Mouse (Mus musculus) limb, embryonic 13.5 days (tissue): Measurements from ENCODE around the gene Gpr142. TPM values are rescaled to one million over a fixed set of nuclear protein-coding genes. Genes with fewer than 3 reads are reported as not detected.
A peak's percentile ranks its signal among the peaks of the same experiment; 100 is the strongest.

ENCODE experiments used
- ATAC-seq: fragments of 200-750 bp; cut with Nextera tagmentation; 2 replicates; pipeline ENCODE4 v1.8.0; 2017; ENCODE audit warnings: low read depth, moderate number of reproducible peaks, moderate TSS enrichment; ENCODE audit not compliant: low FRiP score
- H3K27ac ChIP-seq: fragments of 300-500 bp; sonication (generic); 2 replicates; pipeline ENCODE4 v1.5.1; 2015; ENCODE audit warnings: inconsistent platforms, mild to moderate bottlenecking, moderate library complexity
- H3K27me3 ChIP-seq: fragments of 300-500 bp; sonication (generic); 2 replicates; pipeline ENCODE4 v1.6.1; 2015; ENCODE audit warnings: mild to moderate bottlenecking, inconsistent platforms
- H3K36me3 ChIP-seq: fragments of 300-500 bp; sonication (generic); 2 replicates; pipeline ENCODE4 v1.6.1; 2015; ENCODE audit warnings: inconsistent platforms, mild to moderate bottlenecking, moderate library complexity
- H3K4me1 ChIP-seq: fragments of 300-500 bp; sonication (generic); 2 replicates; pipeline ENCODE4 v1.6.1; 2015; ENCODE audit warnings: inconsistent platforms
- H3K4me2 ChIP-seq: fragments of 300-500 bp; sonication (generic); replicated peaks from 2 replicates; pipeline ENCODE4 v1.6.1; 2015; ENCODE audit warnings: inconsistent platforms, mild to moderate bottlenecking, moderate library complexity
- H3K4me3 ChIP-seq: fragments of 300-500 bp; sonication (generic); 2 replicates; pipeline ENCODE4 v1.5.1; 2015; ENCODE audit warnings: moderate library complexity, mild to moderate bottlenecking, inconsistent platforms
- H3K9ac ChIP-seq: fragments of 300-500 bp; sonication (generic); 2 replicates; pipeline ENCODE4 v1.6.1; 2015; ENCODE audit warnings: mild to moderate bottlenecking, inconsistent platforms
- H3K9me3 ChIP-seq: fragments of 300-500 bp; sonication (generic); 2 replicates; pipeline ENCODE4 v1.6.1; 2016; ENCODE audit warnings: inconsistent platforms
- whole genome bisulfite sequencing: fragments of 180-500 bp; shearing (Covaris S2); methylation state at CpG from one replicate; pipeline ENCODE4 v1.1.7; 2015; 5-methylcytosine and 5-hydroxymethylcytosine counted together
- polyA plus RNA-seq: library from polyadenylated mRNA; unstranded; fragments of >200 nt; fragmentation: Nextera tagmentation; extraction: Ambion mirVana; gene quantifications from 2 replicates; pipeline ENCODE4 v1.2.1, GENCODE M21; 2015

Gene Gpr142
- polyA plus RNA-seq, 1 experiment from 2014 or later = not detected

DNA sequence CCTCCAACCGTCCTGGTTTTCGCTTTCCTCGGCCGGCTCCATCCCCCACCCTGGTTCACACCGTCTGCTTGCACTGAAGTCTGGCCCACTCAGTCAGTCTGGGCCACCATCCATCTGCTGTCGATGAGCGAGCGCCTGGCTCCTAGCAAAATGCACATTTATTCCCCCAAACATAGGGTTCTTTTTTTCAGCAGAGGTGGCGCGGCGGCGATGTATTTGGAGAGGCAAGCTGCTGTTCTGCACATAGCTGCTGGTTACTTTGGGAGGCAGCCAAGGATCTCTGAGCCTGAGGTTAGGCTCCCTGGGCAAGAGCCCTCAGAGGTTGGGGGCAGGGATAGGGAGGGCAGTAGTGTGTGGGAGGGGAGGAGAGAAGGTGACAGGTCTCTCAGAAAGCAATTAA lies 24.0 kb downstream of the Gpr142 start:
- Histone ChIP-seq H3K9me3 (no peaks in the 10 kb centered on the region), H3K4me3 (no peak overlapping the region), H3K27ac (peak overlapping the region; percentile 89), H3K9ac (no peak overlapping the region), H3K4me2 (peak overlapping the region; percentile 38), H3K4me1 (peaks cover 42% of the 10 kb centered on the region), H3K27me3 (no peaks in the 10 kb centered on the region), H3K36me3 (no peaks in the 10 kb centered on the region)
- 33% methylated on average over 12 of the region's 12 CpGs for WGBS
- ATAC-seq = peak; percentile 80

- no peaks in the 10 kb centered on the region for H3K36me3 ChIP-seq
- WGBS = 2% methylated on average over 11 of the region's 11 CpGs
- peak; percentile 70 for ATAC-seq
- H3K4me3 ChIP-seq = no peak overlapping the region
- H3K27me3 ChIP-seq = no peaks in the 10 kb centered on the region
- H3K4me2 ChIP-seq = peak overlapping the region; percentile 38
- H3K4me1 ChIP-seq = peaks cover 43% of the 10 kb centered on the region
- H3K9ac ChIP-seq = no peak overlapping the region
- peak overlapping the region; percentile 89 for H3K27ac ChIP-seq
- H3K9me3 ChIP-seq = no peaks in the 10 kb centered on the region
Observed at GRCm38 (mm10) chr11:114823199-114823725, 24.5 kb downstream of the Gpr142 start.

DNA sequence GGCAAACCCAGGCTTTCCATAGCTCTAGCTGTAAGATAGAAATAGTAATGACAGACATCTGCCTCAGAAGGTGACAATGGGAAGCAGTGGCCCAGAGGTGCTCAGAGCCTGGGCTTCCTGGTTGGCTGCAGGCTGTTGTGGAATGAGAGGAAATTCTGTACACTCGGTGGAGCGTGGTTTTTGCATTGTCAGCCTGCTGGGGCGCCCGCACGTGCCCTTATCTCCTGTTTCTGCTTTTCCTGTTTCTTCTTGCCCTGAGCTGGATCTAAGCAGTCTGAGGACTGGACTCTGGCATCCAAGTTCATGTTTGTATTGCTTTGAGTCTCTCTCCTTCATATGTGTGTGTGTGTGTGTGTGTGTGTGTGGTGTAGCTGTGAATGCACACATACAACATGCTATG lies 28.0 kb downstream of the Gpr142 start:
- H3K4me2 ChIP-seq = no peak overlapping the region
- ATAC-seq = no peak
- H3K9ac ChIP-seq = no peak overlapping the region
- no peak overlapping the region for H3K4me3 ChIP-seq
- peaks cover 47% of the 10 kb centered on the region for H3K4me1 ChIP-seq
- H3K36me3 ChIP-seq = no peaks in the 10 kb centered on the region
- no peaks in the 10 kb centered on the region for H3K27me3 ChIP-seq
- no peak overlapping the region for H3K27ac ChIP-seq
- no peaks in the 10 kb centered on the region for H3K9me3 ChIP-seq
- 77% methylated on average over 5 of the region's 5 CpGs for WGBS

DNA sequence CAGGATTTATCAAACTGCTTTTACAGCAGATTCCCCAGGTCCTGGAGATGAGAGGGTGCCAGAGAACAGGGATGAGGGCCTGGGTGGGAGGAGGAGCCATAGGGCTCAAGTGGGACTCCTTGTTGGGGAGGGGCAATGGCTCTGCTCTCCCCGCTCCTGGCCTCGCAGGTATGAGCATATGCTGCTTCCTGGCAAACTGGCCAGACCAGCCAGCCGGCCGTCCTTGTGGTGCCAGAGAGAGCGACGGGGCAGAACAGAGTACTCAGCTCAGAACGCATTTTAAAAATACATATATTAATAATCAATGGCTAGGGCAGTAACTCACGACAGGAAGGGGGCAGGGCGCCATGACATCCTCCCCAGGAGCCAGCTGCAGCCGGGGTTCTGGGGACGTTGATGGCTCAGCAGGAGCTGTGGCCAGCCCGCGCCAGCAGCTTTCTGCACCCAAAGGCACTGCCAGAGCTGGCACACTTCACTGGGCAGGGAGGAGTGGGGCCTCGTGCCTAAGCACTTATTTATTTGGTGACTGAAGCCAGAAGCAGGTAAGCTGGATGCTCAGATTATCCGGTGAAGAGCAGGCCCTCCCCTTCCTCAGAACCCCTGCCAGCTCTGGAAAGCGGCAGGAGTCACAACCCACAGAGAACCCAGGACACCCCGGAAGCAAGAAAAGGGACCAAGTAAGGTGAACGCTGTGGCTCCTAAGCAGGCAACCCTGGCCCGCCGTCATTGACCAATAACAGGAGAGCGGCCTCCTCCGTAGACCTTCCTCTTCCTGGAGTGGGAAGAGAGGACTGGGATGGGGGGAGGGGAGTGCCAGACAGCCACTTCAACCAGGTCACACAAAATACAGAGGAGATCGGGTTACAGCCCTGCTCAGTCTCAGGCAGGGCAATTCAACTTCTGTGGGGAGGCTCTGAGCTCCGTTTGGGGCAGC lies 31.0 kb downstream of the Gpr142 start:
- H3K9ac ChIP-seq = peak overlapping the region; percentile 53
- peak overlapping the region; percentile 71 for H3K4me2 ChIP-seq
- no peaks in the 10 kb centered on the region for H3K9me3 ChIP-seq
- H3K4me1 ChIP-seq = peaks cover 27% of the 10 kb centered on the region
- 4% methylated on average over 24 of the region's 24 CpGs for WGBS
- H3K27ac ChIP-seq = peak overlapping the region; percentile 94
- peak overlapping the region; percentile 35 for H3K4me3 ChIP-seq
- no peaks in the 10 kb centered on the region for H3K36me3 ChIP-seq
- peak; percentile 96 for ATAC-seq
- H3K27me3 ChIP-seq = no peaks in the 10 kb centered on the region

- H3K4me1 ChIP-seq = peaks cover 27% of the 10 kb centered on the region
- H3K4me2 ChIP-seq = peak overlapping the region; percentile 71
- peak overlapping the region; percentile 35 for H3K4me3 ChIP-seq
- H3K9ac ChIP-seq = peak overlapping the region; percentile 53; the same call in 1 of the 2 replicates
- no peaks in the 10 kb centered on the region for H3K36me3 ChIP-seq
- 7% methylated on average over 8 of the region's 8 CpGs for WGBS
- no peaks in the 10 kb centered on the region for H3K9me3 ChIP-seq
- H3K27me3 ChIP-seq = no peaks in the 10 kb centered on the region
- H3K27ac ChIP-seq = peak overlapping the region; percentile 94
- ATAC-seq = no peak
Observed at GRCm38 (mm10) chr11:114830433-114830773, 31.7 kb downstream of the Gpr142 start.

- H3K4me1 ChIP-seq = peaks cover 31% of the 10 kb centered on the region
- no peak for ATAC-seq
- no peaks in the 10 kb centered on the region for H3K27me3 ChIP-seq
- no peak overlapping the region for H3K4me2 ChIP-seq
- H3K9ac ChIP-seq = no peak overlapping the region
- H3K4me3 ChIP-seq = no peak overlapping the region
- 0 out of 2 replicates have a peak, but pooled peaks cover 4% of the 10 kb centered on the region for H3K9me3 ChIP-seq
- H3K36me3 ChIP-seq = no peaks in the 10 kb centered on the region
- H3K27ac ChIP-seq = no peak overlapping the region
- 59% methylated on average over 5 of the region's 5 CpGs for WGBS
Observed at GRCm38 (mm10) chr11:114833166-114833565, 34.4 kb downstream of the Gpr142 start.

- no peak overlapping the region for H3K4me3 ChIP-seq
- H3K4me1 ChIP-seq = peaks cover 25% of the 10 kb centered on the region
- peak overlapping the region; percentile 82 for H3K27ac ChIP-seq
- WGBS = 2% methylated on average over 8 of the region's 8 CpGs
- H3K9me3 ChIP-seq = 0 out of 2 replicates have a peak, but pooled peaks cover 5% of the 10 kb centered on the region
- H3K36me3 ChIP-seq = no peaks in the 10 kb centered on the region
- peak; percentile 87 for ATAC-seq
- H3K27me3 ChIP-seq = no peaks in the 10 kb centered on the region
- peak overlapping the region; percentile 48 for H3K4me2 ChIP-seq
- H3K9ac ChIP-seq = peak overlapping the region; percentile 48; the same call in 1 of the 2 replicates
Observed at GRCm38 (mm10) chr11:114843818-114844463, 45.2 kb downstream of the Gpr142 start.

DNA sequence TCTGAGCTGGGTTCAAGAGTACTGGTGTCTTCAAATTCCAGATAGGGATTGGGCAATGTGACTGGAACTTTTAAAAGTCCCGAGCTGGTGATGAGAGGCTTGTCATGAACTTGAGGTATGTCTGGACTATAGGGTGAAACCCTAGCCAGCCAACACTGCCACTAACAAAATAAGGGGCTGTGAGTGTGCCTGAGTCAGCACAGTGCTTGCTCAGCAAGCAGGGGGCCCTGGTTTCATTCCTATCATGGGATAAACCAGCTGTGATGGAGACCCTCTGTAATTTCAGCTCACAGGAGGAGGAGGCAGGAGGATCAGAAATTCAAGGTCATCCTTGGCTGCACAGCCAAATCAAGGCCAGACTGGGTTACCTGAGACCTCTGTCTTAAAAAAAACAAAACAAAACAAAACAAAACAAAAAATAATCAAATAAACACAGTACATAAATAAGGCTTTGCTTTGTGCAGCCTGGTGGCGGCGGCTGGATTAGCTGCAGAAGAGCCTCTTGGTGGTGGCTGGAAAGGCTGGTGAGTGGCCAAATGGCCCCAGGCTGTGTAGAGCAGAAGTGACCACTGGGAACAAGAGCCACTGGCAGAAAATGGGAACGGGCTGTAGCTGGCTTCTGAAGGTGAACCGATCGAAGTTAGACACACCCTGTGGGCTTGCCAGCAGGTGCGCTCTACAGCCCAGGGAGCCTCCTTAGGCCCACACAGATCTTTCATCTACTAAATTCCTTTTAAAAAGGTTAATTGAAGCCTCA lies 45.9 kb downstream of the Gpr142 start:
- H3K9ac ChIP-seq = peak overlapping the region; percentile 48; the same call in 1 of the 2 replicates
- WGBS = 57% methylated on average over 7 of the region's 7 CpGs

DNA sequence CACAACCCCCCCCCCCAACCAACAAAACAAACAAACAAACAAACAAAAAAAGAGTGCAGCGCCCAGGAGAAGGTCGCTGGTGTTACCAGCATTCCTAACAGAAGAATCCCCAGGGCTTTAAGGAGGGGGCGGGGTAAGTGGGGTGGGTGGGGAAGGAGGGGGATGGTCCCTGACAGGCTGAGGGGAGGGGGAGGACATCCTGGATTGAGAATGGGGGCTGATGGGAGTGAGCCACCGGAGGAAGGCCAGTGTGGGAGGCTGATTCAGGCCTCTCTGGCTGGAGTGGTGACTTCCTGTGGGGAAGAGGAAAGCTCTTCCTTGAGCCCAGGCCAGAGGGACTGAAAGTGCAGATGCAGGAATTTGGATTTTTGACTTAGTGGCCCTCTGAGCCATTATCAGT lies 47.6 kb downstream of the Gpr142 start:
- Histone ChIP-seq H3K9me3 (0 out of 2 replicates have a peak, but pooled peaks cover 3% of the 10 kb centered on the region), H3K9ac (no peak overlapping the region), H3K27ac (no peak overlapping the region), H3K4me2 (no peak overlapping the region), H3K4me3 (no peak overlapping the region), H3K27me3 (no peaks in the 10 kb centered on the region; the same call in 1 of the 2 replicates), H3K4me1 (peaks cover 43% of the 10 kb centered on the region), H3K36me3 (no peaks in the 10 kb centered on the region)
- 78% methylated on average over 4 of the region's 4 CpGs for WGBS
- no peak for ATAC-seq

More for the DNA sequence above, 45.9 kb downstream of the Gpr142 start:
- Histone ChIP-seq H3K4me1 (peaks cover 30% of the 10 kb centered on the region), H3K4me2 (peak overlapping the region; percentile 48), H3K9me3 (0 out of 2 replicates have a peak, but pooled peaks cover 5% of the 10 kb centered on the region), H3K36me3 (no peaks in the 10 kb centered on the region), H3K27me3 (no peaks in the 10 kb centered on the region; the same call in 1 of the 2 replicates), H3K27ac (peak overlapping the region; percentile 82), H3K4me3 (no peak overlapping the region)
- peak; percentile 20; the same call in 1 of the 2 replicates for ATAC-seq

GRCm38 (mm10) chr11:114847008-114847407 lies 48.3 kb downstream of the Gpr142 start:
- no peaks in the 10 kb centered on the region for H3K9me3 ChIP-seq
- H3K27me3 ChIP-seq = no peaks in the 10 kb centered on the region; the same call in 1 of the 2 replicates
- no peak overlapping the region for H3K4me2 ChIP-seq
- no peak overlapping the region for H3K9ac ChIP-seq
- H3K4me1 ChIP-seq = peaks cover 43% of the 10 kb centered on the region
- no peak overlapping the region for H3K27ac ChIP-seq
- H3K36me3 ChIP-seq = no peaks in the 10 kb centered on the region
- WGBS = 56% methylated on average over 5 of the region's 5 CpGs
- no peak overlapping the region for H3K4me3 ChIP-seq
- ATAC-seq = no peak

DNA sequence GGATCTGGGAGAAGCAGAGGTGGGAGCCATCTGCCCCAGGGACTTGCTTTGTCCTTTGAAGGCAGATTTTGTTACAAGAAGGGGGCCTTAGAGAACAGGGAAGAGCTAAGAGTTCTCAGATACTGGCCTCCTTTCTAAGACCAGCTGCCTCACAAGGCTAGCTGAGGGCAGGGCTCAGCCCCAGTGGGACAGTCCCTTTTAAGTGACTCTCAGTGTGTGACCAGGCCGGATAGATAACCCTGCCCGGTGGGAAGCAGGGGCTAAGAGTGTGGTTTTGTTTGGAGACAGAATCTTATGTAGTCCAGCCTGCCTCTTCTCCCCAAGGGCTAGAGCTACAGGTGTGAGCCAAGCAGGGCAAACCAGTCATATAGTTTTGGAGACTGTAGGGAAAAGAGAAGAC lies 50.8 kb downstream of the Gpr142 start:
- H3K36me3 ChIP-seq = 0 out of 2 replicates have a peak, but pooled peaks cover 3% of the 10 kb centered on the region
- no peak overlapping the region for H3K9ac ChIP-seq
- peaks cover 49% of the 10 kb centered on the region for H3K4me1 ChIP-seq
- ATAC-seq = no peak
- H3K27ac ChIP-seq = no peak overlapping the region
- H3K9me3 ChIP-seq = no peaks in the 10 kb centered on the region
- H3K4me2 ChIP-seq = peak overlapping the region; percentile 95; the same call in 1 of the 2 replicates
- H3K4me3 ChIP-seq = no peak overlapping the region
- H3K27me3 ChIP-seq = no peaks in the 10 kb centered on the region; the same call in 1 of the 2 replicates
- 9% methylated on average over 2 of the region's 2 CpGs for WGBS
